Mouse (Mus musculus) lung, postnatal 14 days (tissue): ENCODE data around the gene Olfr994.

Source experiments
- DNase-seq: peaks from one replicate; pipeline ENCODE4 v3.0.0; 2021

Gene Olfr994

GRCm38 (mm10) chr2:85436351-85436750 lies at the start of gene Olfr994:
Gene Olfr994 (minus strand): TSS chr2:85436451.
- DNase-seq: no peak

- no peak for DNase-seq
These were observed 30.6 kb upstream of the Olfr994 start for GRCm38 (mm10) chr2:85466801-85467325.

- no peak for DNase-seq
These were observed 7.3 kb upstream of the Olfr994 start, which contains the start of gene Olfr995 for GRCm38 (mm10) chr2:85443539-85443938. Gene Olfr995 (minus strand): TSS chr2:85443639.

- no peak for DNase-seq
These were observed 6.3 kb upstream of the Olfr994 start for GRCm38 (mm10) chr2:85442546-85442945.

GRCm38 (mm10) chr2:85425893-85426292 lies 10.4 kb downstream of the Olfr994 start:
- no peak for DNase-seq

GRCm38 (mm10) chr2:85414777-85415176 lies 21.5 kb downstream of the Olfr994 start, which contains the start of gene Olfr993:
Gene Olfr993 (minus strand): TSS chr2:85414877.
- no peak for DNase-seq

GRCm38 (mm10) chr2:85409369-85409768 lies 26.9 kb downstream of the Olfr994 start, which contains the start of gene Olfr992:
Gene Olfr992 (minus strand): TSS chr2:85409469.
- DNase-seq: no peak
